Mouse (Mus musculus) hindbrain, embryonic 13.5 days (tissue): Measurements from ENCODE around the gene Prss38. TPM values are rescaled to one million over a fixed set of nuclear protein-coding genes. Genes with fewer than 3 reads are reported as not detected.

Experiments used
- ATAC-seq: fragments of 200-750 bp; cut with Nextera tagmentation; 2 replicates; pipeline ENCODE4 v1.8.0; 2017; ENCODE audit warnings: moderate TSS enrichment; ENCODE audit not compliant: low FRiP score
- H3K27ac ChIP-seq: fragments of 300-500 bp; sonication (generic); 2 replicates; pipeline ENCODE4 v1.5.1; 2015; ENCODE audit warnings: inconsistent platforms, mild to moderate bottlenecking, moderate library complexity
- H3K27me3 ChIP-seq: fragments of 300-500 bp; sonication (generic); 2 replicates; pipeline ENCODE4 v1.6.1; 2015; ENCODE audit warnings: mild to moderate bottlenecking, inconsistent platforms
- H3K36me3 ChIP-seq: fragments of 300-500 bp; sonication (generic); 2 replicates; pipeline ENCODE4 v1.6.1; 2015; ENCODE audit warnings: mild to moderate bottlenecking, inconsistent platforms
- H3K4me1 ChIP-seq: fragments of 300-500 bp; sonication (generic); replicated peaks from 2 replicates; pipeline ENCODE4 v1.6.1; 2015; ENCODE audit warnings: inconsistent platforms
- H3K4me2 ChIP-seq: fragments of 300-500 bp; sonication (generic); 2 replicates; pipeline ENCODE4 v1.6.1; 2015; ENCODE audit warnings: inconsistent platforms, mild to moderate bottlenecking, moderate library complexity
- H3K4me3 ChIP-seq: fragments of 300-500 bp; sonication (generic); 2 replicates; pipeline ENCODE4 v1.5.1; 2015; ENCODE audit warnings: mild to moderate bottlenecking, inconsistent platforms
- H3K9ac ChIP-seq: fragments of 300-500 bp; sonication (generic); 2 replicates; pipeline ENCODE4 v1.6.1; 2015; ENCODE audit warnings: mild to moderate bottlenecking, inconsistent platforms
- H3K9me3 ChIP-seq: fragments of 300-500 bp; sonication (generic); 2 replicates; pipeline ENCODE4 v1.6.1; 2016; ENCODE audit warnings: inconsistent platforms
- WGBS: fragments of 180-500 bp; shearing (Covaris S2); methylation state at CpG from one replicate; pipeline ENCODE4 v1.1.7; 2015; 5-methylcytosine and 5-hydroxymethylcytosine counted together
- polyA plus RNA-seq: library from polyadenylated mRNA; unstranded; fragments of >200 nt; fragmentation: Nextera tagmentation; extraction: Ambion mirVana; gene quantifications from 2 replicates; pipeline ENCODE4 v1.2.1, GENCODE M21; 2015

Gene Prss38
- not detected in 2 replicates for polyA plus RNA-seq

- Histone ChIP-seq H3K27ac (no peak within 1 kb of the TSS), H3K27me3 (no peaks in the 10 kb centered on the region), H3K4me1 (no peaks in the 10 kb centered on the region), H3K9me3 (no peaks in the 10 kb centered on the region), H3K9ac (no peak within 1 kb of the TSS), H3K36me3 (no peaks in the 10 kb centered on the region), H3K4me2 (no peak within 1 kb of the TSS), H3K4me3 (no peak within 1 kb of the TSS)
- ATAC-seq, result no peak
- WGBS, result 74% methylated on average over 16 of the region's 16 CpGs
Observed at GRCm38 (mm10) chr11:59375475-59375874, at the start of gene Prss38. TSS of gene Prss38 (minus strand) at chr11:59375657.

- Histone ChIP-seq H3K27ac (peak overlapping the region; percentile 12; the same call in 1 of the 2 replicates), H3K9ac (0 out of 2 replicates have a peak overlapping the region, but pooled peaks have one; percentile 19)
- WGBS, result 76% methylated on average over 5 of the region's 5 CpGs
Observed at GRCm38 (mm10) chr11:59423010-59423588, 47.6 kb upstream of the Prss38 start.

GRCm38 (mm10) chr11:59421967-59422366 is 46.5 kb upstream of the Prss38 start:
- 96% methylated on average over 2 of the region's 2 CpGs for WGBS
- peaks cover 94% of the 10 kb centered on the region for H3K36me3 ChIP-seq
- H3K27ac ChIP-seq, result no peak overlapping the region
- H3K27me3 ChIP-seq, result no peaks in the 10 kb centered on the region
- peaks cover 17% of the 10 kb centered on the region for H3K4me1 ChIP-seq
- ATAC-seq, result no peak
- H3K9ac ChIP-seq, result no peak overlapping the region
- no peak overlapping the region for H3K4me2 ChIP-seq
- no peak overlapping the region for H3K4me3 ChIP-seq
- no peaks in the 10 kb centered on the region for H3K9me3 ChIP-seq

More at GRCm38 (mm10) chr11:59423010-59423588, 47.6 kb upstream of the Prss38 start:
- Histone ChIP-seq H3K4me1 (peaks cover 17% of the 10 kb centered on the region), H3K9me3 (no peaks in the 10 kb centered on the region), H3K36me3 (peaks cover 96% of the 10 kb centered on the region), H3K4me3 (no peak overlapping the region), H3K27me3 (no peaks in the 10 kb centered on the region), H3K4me2 (no peak overlapping the region)
- no peak for ATAC-seq

DNA sequence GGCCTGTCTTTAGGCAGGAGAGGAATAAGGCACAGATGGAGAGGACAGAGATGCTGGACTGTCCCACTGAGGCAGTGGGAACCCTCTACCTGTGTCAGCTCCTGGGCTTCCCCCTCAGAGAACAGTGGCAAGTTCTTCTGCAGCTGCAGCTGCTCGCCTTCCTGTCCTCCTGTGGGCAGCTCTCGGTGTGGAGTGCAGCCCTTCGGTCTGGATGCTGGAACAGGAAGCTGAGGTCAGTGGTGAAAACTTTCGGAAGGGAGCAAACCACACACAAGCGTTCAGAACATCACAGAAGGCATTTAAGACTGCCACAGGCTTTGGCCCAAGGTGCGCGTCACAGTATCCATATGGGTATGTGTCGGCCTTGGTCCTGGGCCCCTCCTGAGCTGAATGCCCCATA is 46.0 kb upstream of the Prss38 start:
- Histone ChIP-seq H3K9me3 (no peaks in the 10 kb centered on the region), H3K9ac (no peak overlapping the region), H3K27ac (no peak overlapping the region), H3K4me3 (no peak overlapping the region), H3K4me1 (peaks cover 17% of the 10 kb centered on the region), H3K4me2 (no peak overlapping the region), H3K27me3 (no peaks in the 10 kb centered on the region), H3K36me3 (peaks cover 94% of the 10 kb centered on the region)
- 91% methylated on average over 8 of the region's 8 CpGs for WGBS
- no peak for ATAC-seq

DNA sequence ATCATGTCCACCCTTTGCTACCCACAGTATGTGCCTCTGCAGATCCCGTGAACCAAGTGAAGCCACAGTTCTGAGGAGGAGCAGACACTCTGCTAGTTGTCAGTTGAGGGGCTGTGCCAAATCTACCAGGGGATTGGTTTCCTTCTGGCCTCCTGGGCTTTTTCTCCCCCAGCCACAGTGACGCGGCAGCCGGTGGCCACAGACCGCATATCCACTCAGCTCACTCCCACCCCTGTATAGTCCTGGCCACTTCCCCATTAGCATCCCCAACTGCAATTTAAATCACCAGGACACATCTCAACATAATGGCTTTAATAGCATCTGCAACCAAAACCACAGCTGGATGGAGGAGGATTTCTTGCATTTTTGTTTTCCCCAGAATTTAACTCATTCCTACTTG is 43.3 kb upstream of the Prss38 start:
- no peaks in the 10 kb centered on the region for H3K27me3 ChIP-seq
- H3K9me3 ChIP-seq, result no peaks in the 10 kb centered on the region
- no peak overlapping the region for H3K4me3 ChIP-seq
- H3K9ac ChIP-seq, result no peak overlapping the region
- 85% methylated on average over 5 of the region's 5 CpGs for WGBS
- no peak for ATAC-seq
- H3K36me3 ChIP-seq, result peaks cover 93% of the 10 kb centered on the region
- H3K27ac ChIP-seq, result no peak overlapping the region; the same call in 1 of the 2 replicates
- no peak overlapping the region for H3K4me2 ChIP-seq
- peaks cover 7% of the 10 kb centered on the region; the same call in 1 of the 2 replicates for H3K4me1 ChIP-seq

DNA sequence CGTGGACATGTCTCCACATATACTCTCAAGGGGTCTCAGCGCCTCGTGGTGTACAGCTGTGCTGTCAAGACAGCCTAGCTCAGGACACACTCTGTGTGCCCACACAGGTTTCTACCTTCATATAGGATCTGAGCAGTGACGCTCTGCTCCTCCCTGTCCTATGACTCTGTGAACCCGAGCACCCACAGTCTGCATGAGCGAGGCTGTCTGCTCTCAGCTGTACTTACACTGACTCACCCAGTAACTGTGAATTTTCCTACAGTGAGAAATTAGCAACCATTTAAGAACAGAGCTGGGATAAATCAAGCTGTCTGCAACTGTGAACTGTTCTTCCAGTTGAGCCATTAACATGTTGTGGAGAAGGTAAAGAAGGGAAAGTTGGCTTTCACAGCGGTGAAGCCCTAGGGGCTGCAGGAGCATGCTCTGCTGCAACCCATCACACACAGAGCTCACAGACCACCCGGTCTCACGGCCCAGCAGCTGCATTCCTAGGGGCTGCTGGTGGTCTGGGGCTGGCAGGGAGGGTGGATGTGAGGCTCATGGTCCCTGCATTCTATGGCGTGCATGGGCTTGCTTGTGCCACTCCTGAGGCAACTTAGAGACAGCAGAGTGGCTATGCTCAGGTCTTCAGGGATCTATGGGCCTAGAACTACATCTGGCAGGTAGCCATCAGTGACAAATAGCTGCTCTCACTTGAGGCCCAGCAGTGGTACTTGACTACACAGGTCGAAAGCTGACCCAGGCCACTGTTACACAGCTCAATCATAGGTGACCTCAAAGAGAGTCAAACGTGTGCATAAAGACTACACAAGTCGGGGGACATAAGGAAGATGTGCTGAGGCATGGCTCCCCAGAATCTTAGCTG is 37.8 kb upstream of the Prss38 start:
- ATAC-seq, result no peak
- Histone ChIP-seq H3K9me3 (no peaks in the 10 kb centered on the region), H3K9ac (peak overlapping the region; percentile 8; the same call in 1 of the 2 replicates), H3K27me3 (no peaks in the 10 kb centered on the region), H3K36me3 (peaks cover 68% of the 10 kb centered on the region), H3K4me1 (peaks cover 18% of the 10 kb centered on the region), H3K27ac (no peak overlapping the region), H3K4me2 (no peak overlapping the region), H3K4me3 (no peak overlapping the region)
- 88% methylated on average over 13 of the region's 13 CpGs for WGBS

GRCm38 (mm10) chr11:59412058-59412457 is 36.6 kb upstream of the Prss38 start:
- no peak overlapping the region for H3K27ac ChIP-seq
- no peak overlapping the region for H3K4me2 ChIP-seq
- no peaks in the 10 kb centered on the region for H3K27me3 ChIP-seq
- peaks cover 70% of the 10 kb centered on the region for H3K36me3 ChIP-seq
- WGBS, result 78% methylated on average over 6 of the region's 6 CpGs
- no peak overlapping the region for H3K4me3 ChIP-seq
- no peak for ATAC-seq
- H3K9me3 ChIP-seq, result no peaks in the 10 kb centered on the region
- peaks cover 18% of the 10 kb centered on the region for H3K4me1 ChIP-seq
- H3K9ac ChIP-seq, result 0 out of 2 replicates have a peak overlapping the region, but pooled peaks have one; percentile 8

DNA sequence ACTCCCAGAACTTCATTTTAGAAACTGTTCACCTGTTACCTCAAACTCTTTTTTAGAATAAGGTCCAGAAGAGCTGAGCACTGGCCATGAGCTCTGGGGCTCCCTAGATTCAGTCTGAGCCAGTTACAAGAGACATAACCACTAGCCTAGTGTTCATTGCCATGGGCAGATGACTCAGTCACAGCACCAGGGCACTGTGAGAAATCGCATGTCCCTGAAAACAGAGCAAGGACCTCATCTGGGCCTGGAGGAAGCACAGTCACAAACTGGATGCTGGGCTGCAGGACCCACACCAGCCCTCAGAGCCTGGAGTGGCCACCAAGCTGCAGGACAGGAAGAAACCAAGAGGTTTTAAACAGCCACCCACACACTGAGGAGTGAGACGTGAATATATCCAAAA is 35.4 kb upstream of the Prss38 start:
- no peak overlapping the region for H3K9ac ChIP-seq
- no peaks in the 10 kb centered on the region for H3K9me3 ChIP-seq
- peaks cover 18% of the 10 kb centered on the region for H3K4me1 ChIP-seq
- 83% methylated on average over 2 of the region's 2 CpGs for WGBS
- H3K4me3 ChIP-seq, result no peak overlapping the region
- H3K36me3 ChIP-seq, result peaks cover 73% of the 10 kb centered on the region
- no peak overlapping the region for H3K27ac ChIP-seq
- H3K4me2 ChIP-seq, result no peak overlapping the region
- ATAC-seq, result no peak
- no peaks in the 10 kb centered on the region for H3K27me3 ChIP-seq

- Histone ChIP-seq H3K9me3 (no peaks in the 10 kb centered on the region), H3K27ac (no peak overlapping the region), H3K27me3 (no peaks in the 10 kb centered on the region), H3K4me1 (0 out of 2 replicates have a peak, but pooled peaks cover 3% of the 10 kb centered on the region), H3K9ac (no peak overlapping the region), H3K4me2 (no peak overlapping the region), H3K36me3 (peaks cover 77% of the 10 kb centered on the region), H3K4me3 (no peak overlapping the region)
- WGBS, result 90% methylated on average over 1 of the region's 1 CpGs
- ATAC-seq, result no peak
Observed at GRCm38 (mm10) chr11:59405761-59406160, 30.3 kb upstream of the Prss38 start.

DNA sequence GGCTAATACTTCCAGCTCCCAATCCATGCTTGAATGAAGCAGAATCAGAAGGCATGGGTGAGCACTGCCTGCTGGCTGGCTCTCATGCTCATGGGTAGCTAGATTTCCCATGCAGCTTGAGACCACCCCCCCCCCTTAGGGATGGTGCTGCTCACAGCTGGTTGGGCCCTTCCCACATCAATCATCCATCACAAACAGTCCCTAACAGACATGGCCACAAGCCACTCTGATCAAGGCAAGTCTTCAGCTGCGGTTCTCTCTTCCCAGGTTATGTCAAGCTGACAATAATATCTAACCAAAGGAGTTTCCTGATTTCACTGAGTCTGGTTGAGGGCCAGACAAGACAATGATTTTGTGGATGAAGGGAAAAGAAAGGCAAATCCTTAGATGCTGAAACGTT is 25.4 kb upstream of the Prss38 start:
- H3K27ac ChIP-seq, result peak overlapping the region; percentile 14
- H3K36me3 ChIP-seq, result peaks cover 42% of the 10 kb centered on the region
- 0 out of 2 replicates have a peak, but pooled peaks cover 3% of the 10 kb centered on the region for H3K4me1 ChIP-seq
- no peak for ATAC-seq
- 78% methylated on average over 2 of the region's 2 CpGs for WGBS
- no peaks in the 10 kb centered on the region for H3K9me3 ChIP-seq
- no peak overlapping the region for H3K4me2 ChIP-seq
- H3K27me3 ChIP-seq, result no peaks in the 10 kb centered on the region
- no peak overlapping the region for H3K9ac ChIP-seq
- H3K4me3 ChIP-seq, result no peak overlapping the region

DNA sequence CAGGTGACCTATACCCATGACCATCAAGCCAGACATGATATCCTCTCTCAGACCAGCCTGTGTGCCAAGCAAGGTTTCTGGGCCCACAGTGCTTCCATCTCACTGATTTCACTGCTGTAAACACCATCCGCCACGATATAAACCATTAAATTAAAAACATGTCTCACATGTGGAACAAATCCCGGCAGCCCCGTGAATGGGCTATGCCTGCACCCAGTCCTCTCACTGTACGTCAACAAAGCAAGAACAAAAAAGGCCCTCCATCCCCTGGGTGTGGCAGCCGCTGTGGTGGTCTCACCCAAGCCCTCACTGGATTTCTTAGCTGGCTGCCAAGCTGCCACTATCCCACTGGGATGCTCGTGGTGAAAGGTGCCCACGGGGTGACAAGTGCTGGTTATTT is 24.4 kb upstream of the Prss38 start:
- no peaks in the 10 kb centered on the region for H3K27me3 ChIP-seq
- 82% methylated on average over 8 of the region's 8 CpGs for WGBS
- H3K9ac ChIP-seq, result no peak overlapping the region
- H3K9me3 ChIP-seq, result no peaks in the 10 kb centered on the region
- peaks cover 31% of the 10 kb centered on the region for H3K36me3 ChIP-seq
- no peak overlapping the region for H3K4me2 ChIP-seq
- H3K4me1 ChIP-seq, result 0 out of 2 replicates have a peak, but pooled peaks cover 3% of the 10 kb centered on the region
- H3K27ac ChIP-seq, result no peak overlapping the region
- H3K4me3 ChIP-seq, result no peak overlapping the region
- ATAC-seq, result no peak

GRCm38 (mm10) chr11:59397536-59398371 is 22.3 kb upstream of the Prss38 start:
- H3K27me3 ChIP-seq, result no peaks in the 10 kb centered on the region
- 0 out of 2 replicates have a peak, but pooled peaks cover 13% of the 10 kb centered on the region for H3K4me1 ChIP-seq
- 69% methylated on average over 22 of the region's 22 CpGs for WGBS
- no peak overlapping the region for H3K4me2 ChIP-seq
- H3K9ac ChIP-seq, result no peak overlapping the region
- H3K9me3 ChIP-seq, result no peaks in the 10 kb centered on the region
- peaks cover 12% of the 10 kb centered on the region; the same call in 1 of the 2 replicates for H3K36me3 ChIP-seq
- no peak overlapping the region for H3K27ac ChIP-seq
- no peak for ATAC-seq
- H3K4me3 ChIP-seq, result no peak overlapping the region
